Mouse (Mus musculus) neural tube, embryonic 14.5 days (tissue): ENCODE measurements at regions not wholly inside any gene's neighbourhood (a gene's known extent, or its start where the extent isn't known, plus 50 kb on each side); places are given as distances from the start of the nearest gene placed in this dataset.
A peak's percentile ranks its signal among the peaks of the same experiment; 100 is the strongest.

Experiments used
- ATAC-seq: fragments of 200-750 bp; cut with Nextera tagmentation; 2 replicates; pipeline ENCODE4 v1.8.0; 2017; ENCODE audit warnings: low read depth, mild to moderate bottlenecking, moderate TSS enrichment, moderate library complexity
- H3K27ac ChIP-seq: fragments of 300-500 bp; sonication (generic); 2 replicates; pipeline ENCODE4 v1.5.1; 2014; ENCODE audit warnings: low read depth, mild to moderate bottlenecking, control low read depth, low read length, moderate library complexity, mixed read lengths
- H3K27me3 ChIP-seq: fragments of 300-500 bp; sonication (generic); 2 replicates; pipeline ENCODE4 v1.6.1; 2014; ENCODE audit warnings: low read length; ENCODE audit not compliant: control insufficient read depth, insufficient read depth
- H3K36me3 ChIP-seq: fragments of 300-500 bp; sonication (generic); 2 replicates; pipeline ENCODE4 v1.6.1; 2014; ENCODE audit warnings: low read length, mixed read lengths; ENCODE audit not compliant: control insufficient read depth, insufficient read depth
- H3K4me1 ChIP-seq: fragments of 300-500 bp; sonication (generic); 2 replicates; pipeline ENCODE4 v1.6.1; 2014; ENCODE audit warnings: low read length; ENCODE audit not compliant: control insufficient read depth, insufficient read depth
- H3K4me2 ChIP-seq: fragments of 300-500 bp; sonication (generic); 2 replicates; pipeline ENCODE4 v1.6.1; 2014; ENCODE audit warnings: mild to moderate bottlenecking, low read depth, low read length, control low read depth
- H3K4me3 ChIP-seq: fragments of 300-500 bp; sonication (generic); 2 replicates; pipeline ENCODE4 v1.5.1; 2014; ENCODE audit warnings: low read depth, low read length, control low read depth, mixed read lengths
- H3K9ac ChIP-seq: fragments of 300-500 bp; sonication (generic); replicated peaks from 2 replicates; pipeline ENCODE4 v1.6.1; 2014; ENCODE audit warnings: low read depth, mild to moderate bottlenecking, control low read depth, low read length, mixed read lengths
- H3K9me3 ChIP-seq: fragments of 300-500 bp; sonication (generic); 2 replicates; pipeline ENCODE4 v1.6.1; 2016; ENCODE audit warnings: low read length; ENCODE audit not compliant: control insufficient read depth
- WGBS: fragments of 180-500 bp; shearing (Covaris S2); extraction: QIAGEN DNeasy Blood & Tissue Kit; methylation state at CpG from one replicate; pipeline ENCODE4 v1.1.7; 2014; 5-methylcytosine and 5-hydroxymethylcytosine counted together

- H3K27me3 ChIP-seq = no peaks in the 10 kb centered on the region
- WGBS = 82% methylated on average over 2 of the region's 2 CpGs
- ATAC-seq = no peak
- no peak overlapping the region for H3K27ac ChIP-seq
- no peaks in the 10 kb centered on the region for H3K9me3 ChIP-seq
- no peak overlapping the region for H3K4me2 ChIP-seq
- peaks cover 16% of the 10 kb centered on the region for H3K4me1 ChIP-seq
- no peak overlapping the region for H3K9ac ChIP-seq
- H3K4me3 ChIP-seq = no peak overlapping the region
- no peaks in the 10 kb centered on the region for H3K36me3 ChIP-seq
Measured at GRCm38 (mm10) chr1:92273760-92274159, 78.3 kb upstream of the Hdac4 start.

GRCm38 (mm10) chr1:92271676-92272291 lies 76.3 kb upstream of the Hdac4 start:
- ATAC-seq = peak; percentile 77
- peaks cover 16% of the 10 kb centered on the region for H3K4me1 ChIP-seq
- no peak overlapping the region for H3K9ac ChIP-seq
- no peaks in the 10 kb centered on the region for H3K27me3 ChIP-seq
- H3K27ac ChIP-seq = peak overlapping the region; percentile 39
- 32% methylated on average over 9 of the region's 9 CpGs for WGBS
- no peak overlapping the region for H3K4me3 ChIP-seq
- H3K9me3 ChIP-seq = no peaks in the 10 kb centered on the region
- H3K4me2 ChIP-seq = no peak overlapping the region
- no peaks in the 10 kb centered on the region for H3K36me3 ChIP-seq

- Histone ChIP-seq H3K36me3 (no peaks in the 10 kb centered on the region), H3K4me2 (no peak overlapping the region), H3K27me3 (no peaks in the 10 kb centered on the region), H3K9me3 (no peaks in the 10 kb centered on the region), H3K4me3 (no peak overlapping the region), H3K4me1 (peaks cover 16% of the 10 kb centered on the region), H3K27ac (no peak overlapping the region), H3K9ac (no peak overlapping the region)
- ATAC-seq = no peak
- WGBS = 44% methylated on average over 6 of the region's 6 CpGs
Measured at GRCm38 (mm10) chr1:92270486-92271058, 75.1 kb upstream of the Hdac4 start.

- ATAC-seq = no peak
Measured at GRCm38 (mm10) chr1:92269464-92269863, 74.0 kb upstream of the Hdac4 start.

GRCm38 (mm10) chr1:92264941-92265340 lies 69.4 kb upstream of the Hdac4 start:
- Histone ChIP-seq H3K27me3 (no peaks in the 10 kb centered on the region), H3K4me1 (peaks cover 4% of the 10 kb centered on the region; the same call in 1 of the 2 replicates), H3K9me3 (no peaks in the 10 kb centered on the region), H3K27ac (no peak overlapping the region), H3K36me3 (no peaks in the 10 kb centered on the region), H3K4me3 (no peak overlapping the region), H3K9ac (no peak overlapping the region), H3K4me2 (no peak overlapping the region)
- WGBS = 89% methylated on average over 4 of the region's 4 CpGs
- no peak for ATAC-seq

More at GRCm38 (mm10) chr1:92269464-92269863, 74.0 kb upstream of the Hdac4 start:
- Histone ChIP-seq H3K27ac (no peak overlapping the region), H3K4me1 (peaks cover 16% of the 10 kb centered on the region), H3K9me3 (no peaks in the 10 kb centered on the region), H3K4me3 (no peak overlapping the region), H3K27me3 (no peaks in the 10 kb centered on the region), H3K9ac (no peak overlapping the region), H3K4me2 (no peak overlapping the region), H3K36me3 (no peaks in the 10 kb centered on the region)
- 28% methylated on average over 10 of the region's 10 CpGs for WGBS

- H3K36me3 ChIP-seq = no peaks in the 10 kb centered on the region
- peak overlapping the region; percentile 7; the same call in 1 of the 2 replicates for H3K27ac ChIP-seq
- H3K9me3 ChIP-seq = no peaks in the 10 kb centered on the region
- H3K4me2 ChIP-seq = no peak overlapping the region
- H3K4me3 ChIP-seq = no peak overlapping the region
- ATAC-seq = peak; percentile 67
- no peaks in the 10 kb centered on the region for H3K27me3 ChIP-seq
- 46% methylated on average over 23 of the region's 23 CpGs for WGBS
- no peak overlapping the region for H3K9ac ChIP-seq
- 0 out of 2 replicates have a peak, but pooled peaks cover 3% of the 10 kb centered on the region for H3K4me1 ChIP-seq
Measured at GRCm38 (mm10) chr1:92259715-92260392, 64.4 kb upstream of the Hdac4 start.

GRCm38 (mm10) chr1:92258026-92258425 lies 62.5 kb upstream of the Hdac4 start:
- Histone ChIP-seq H3K4me1 (0 out of 2 replicates have a peak, but pooled peaks cover 5% of the 10 kb centered on the region), H3K27ac (no peak overlapping the region), H3K4me3 (no peak overlapping the region), H3K9ac (no peak overlapping the region), H3K27me3 (no peaks in the 10 kb centered on the region), H3K4me2 (no peak overlapping the region), H3K9me3 (no peaks in the 10 kb centered on the region), H3K36me3 (no peaks in the 10 kb centered on the region)
- ATAC-seq = no peak

- H3K4me1 ChIP-seq = 0 out of 2 replicates have a peak, but pooled peaks cover 3% of the 10 kb centered on the region
- no peak overlapping the region for H3K27ac ChIP-seq
- H3K4me2 ChIP-seq = no peak overlapping the region
- no peaks in the 10 kb centered on the region for H3K27me3 ChIP-seq
- no peak for ATAC-seq
- no peak overlapping the region for H3K9ac ChIP-seq
- 32% methylated on average over 8 of the region's 8 CpGs for WGBS
- no peaks in the 10 kb centered on the region for H3K36me3 ChIP-seq
- H3K9me3 ChIP-seq = no peaks in the 10 kb centered on the region
- no peak overlapping the region for H3K4me3 ChIP-seq
Measured at GRCm38 (mm10) chr1:92253086-92253485, 57.6 kb upstream of the Hdac4 start.
